Mouse (Mus musculus) ES-E14 (cell line): Measurements from ENCODE around the gene Lhfp.

ENCODE experiments used
- CHD2 ChIP-seq: IDR thresholded peaks from 2 replicates; pipeline ENCODE4 v1.6.1; 2014; ENCODE audit warnings: mild to moderate bottlenecking, low read depth, low read length, inconsistent platforms
- HCFC1 ChIP-seq: IDR thresholded peaks from 2 replicates; pipeline ENCODE4 v1.6.1; 2012; ENCODE audit warnings: low read length, inconsistent platforms, borderline replicate concordance; ENCODE audit not compliant: insufficient read depth
- MAFK ChIP-seq: IDR thresholded peaks from 2 replicates; pipeline ENCODE4 v1.6.1; 2014; ENCODE audit warnings: mild to moderate bottlenecking, low read depth, low read length, inconsistent platforms; ENCODE audit not compliant: insufficient read depth
- ZC3H11A ChIP-seq: IDR thresholded peaks from 2 replicates; pipeline ENCODE4 v1.6.1; 2012; ENCODE audit warnings: low read depth, mild to moderate bottlenecking, inconsistent platforms, low read length, borderline replicate concordance
- ZNF384 ChIP-seq: IDR thresholded peaks from 2 replicates; pipeline ENCODE4 v1.6.1; 2012; ENCODE audit warnings: low read depth, low read length, inconsistent platforms

GRCm38 (mm10) chr3:53038913-53039312 is 2.4 kb upstream of the Lhfp start:
- TF ChIP-seq MAFK (no peak), ZC3H11A (no peak), CHD2 (no peak), HCFC1 (no peak), ZNF384 (no peak)
